Mouse (Mus musculus) heart, adult 2 months (tissue): ENCODE measurements around the gene Otulinl. TPM values are rescaled to one million over a fixed set of nuclear protein-coding genes. Genes with fewer than 3 reads are reported as not detected.

ENCODE experiments used
- DNase-seq, 2 experiments: peaks; one replicate each; pipeline ENCODE4 v3.0.0; 2021
- H3K27ac ChIP-seq: fragments of 200-600 bp; 2 replicates; pipeline ENCODE4 v1.8.1; 2022
- H3K27me3 ChIP-seq: fragments of 200-500 bp; 2 replicates; pipeline ENCODE4 v1.6.1; 2012; ENCODE audit warnings: mild to moderate bottlenecking, low read length, inconsistent platforms, mixed read lengths; ENCODE audit not compliant: control insufficient read depth, insufficient read depth
- H3K36me3 ChIP-seq: fragments of 200-500 bp; 2 replicates; pipeline ENCODE4 v1.6.1; 2012; ENCODE audit warnings: low read length, inconsistent platforms; ENCODE audit not compliant: control insufficient read depth, insufficient read depth
- H3K4me1 ChIP-seq: fragments of 200-500 bp; 2 replicates; pipeline ENCODE4 v1.6.1; 2011; ENCODE audit warnings: low read length; ENCODE audit not compliant: control insufficient read depth, insufficient read depth
- H3K4me3 ChIP-seq: fragments of 200-600 bp; 2 replicates; pipeline ENCODE4 v1.8.1; 2022
- H3K79me2 ChIP-seq: fragments of 200-500 bp; replicated peaks from 2 replicates; pipeline ENCODE4 v1.6.1; 2012; ENCODE audit warnings: mild to moderate bottlenecking, inconsistent platforms, low read length, moderate library complexity, mixed read lengths; ENCODE audit not compliant: control insufficient read depth, insufficient read depth
- H3K9ac ChIP-seq: fragments of 200-500 bp; 2 replicates; pipeline ENCODE4 v1.6.1; 2012; ENCODE audit warnings: low read depth, mild to moderate bottlenecking, control low read depth, inconsistent platforms, low read length, mixed read lengths
- CTCF ChIP-seq: fragments of 200-600 bp; IDR thresholded peaks from 2 replicates; pipeline ENCODE4 v1.8.1; 2022; ENCODE audit warnings: antibody characterized with exemption, mild to moderate bottlenecking, moderate library complexity
- EP300 ChIP-seq: fragments of 200-500 bp; IDR thresholded peaks from 2 replicates; pipeline ENCODE4 v1.6.1; 2011; ENCODE audit warnings: low read depth, low read length, control low read depth; ENCODE audit not compliant: insufficient read depth
- POLR2A ChIP-seq: fragments of 200-500 bp; IDR thresholded peaks from 2 replicates; pipeline ENCODE4 v1.6.1; 2011; ENCODE audit warnings: mild to moderate bottlenecking, low read depth, low read length, control low read depth; ENCODE audit not compliant: insufficient read depth
- WGBS: fragments of 180-500 bp; shearing (Covaris S2); methylation state at CpG from one replicate; pipeline ENCODE4 v1.1.7; 2018; 5-methylcytosine and 5-hydroxymethylcytosine counted together
- intact Hi-C: fragments of 180-260 bp; cut with DNase I; formaldehyde crosslinking; loops from one replicate; pipeline ENCODE4 v1.15.1; 2025
- polyA plus RNA-seq: library from polyadenylated mRNA; depleted of rRNA; stranded (reverse); fragments of >200 nt; gene quantifications from 2 replicates; pipeline ENCODE4 v1.2.3, GENCODE M21; 2012
- total RNA-seq, 2 experiments: library from RNA; stranded (reverse); gene quantifications; 2 replicates each; pipeline ENCODE4 v1.2.3; 2021

The Otulinl gene
- total and polyA plus RNA-seq, 3 experiments: 1.5 to 3.0 (median 1.9) TPM

DNA sequence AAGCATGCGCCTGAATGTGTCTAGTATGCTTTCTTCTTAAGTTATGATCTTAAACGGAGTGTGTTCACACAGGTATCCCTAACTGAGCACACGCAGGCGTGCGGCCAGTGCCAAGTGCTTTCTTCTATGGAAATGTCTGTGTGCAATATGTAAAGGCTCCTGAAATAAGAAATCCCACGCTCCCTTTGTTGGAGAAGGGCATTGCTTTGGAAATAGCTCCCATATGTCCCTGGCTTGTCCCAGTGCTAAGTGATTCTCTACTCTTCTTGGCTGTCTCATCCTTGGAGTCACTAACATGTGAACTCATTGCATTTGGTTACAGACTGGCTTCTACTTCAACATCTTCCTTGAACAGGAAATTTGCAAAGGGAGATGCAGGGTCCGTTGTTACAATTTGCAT lies 3.4 kb upstream of the Otulinl start:
- no peak overlapping the region for H3K27ac ChIP-seq

GRCm38 (mm10) chr15:27683206-27683605 lies 1.8 kb upstream of the Otulinl start:
- Histone ChIP-seq H3K4me3 (no peak overlapping the region), H3K79me2 (no peaks in the 10 kb centered on the region), H3K4me1 (peaks cover 4% of the 10 kb centered on the region), H3K36me3 (no peaks in the 10 kb centered on the region), H3K27ac (no peak overlapping the region), H3K9ac (no peak overlapping the region), H3K27me3 (peaks cover 2% of the 10 kb centered on the region)
- TF ChIP-seq EP300 (no peak), POLR2A (no peak), CTCF (no peak)
- no peak for DNase-seq
- intact Hi-C loops: no loop called here
- 95% methylated on average over 1 of the region's 1 CpGs for WGBS

More for the DNA sequence above, 3.4 kb upstream of the Otulinl start:
- H3K36me3 ChIP-seq: no peaks in the 10 kb centered on the region
- H3K9ac ChIP-seq: no peak overlapping the region
- no peak overlapping the region for H3K4me3 ChIP-seq
- peaks cover 4% of the 10 kb centered on the region for H3K4me1 ChIP-seq
- H3K79me2 ChIP-seq: no peaks in the 10 kb centered on the region
- peaks cover 2% of the 10 kb centered on the region for H3K27me3 ChIP-seq
- DNase-seq: no peak
- no peak for TF ChIP-seq POLR2A
- TF ChIP-seq CTCF: no peak
- no peak for TF ChIP-seq EP300
- 79% methylated on average over 7 of the region's 7 CpGs for WGBS
- intact Hi-C loops: no loop called here

DNA sequence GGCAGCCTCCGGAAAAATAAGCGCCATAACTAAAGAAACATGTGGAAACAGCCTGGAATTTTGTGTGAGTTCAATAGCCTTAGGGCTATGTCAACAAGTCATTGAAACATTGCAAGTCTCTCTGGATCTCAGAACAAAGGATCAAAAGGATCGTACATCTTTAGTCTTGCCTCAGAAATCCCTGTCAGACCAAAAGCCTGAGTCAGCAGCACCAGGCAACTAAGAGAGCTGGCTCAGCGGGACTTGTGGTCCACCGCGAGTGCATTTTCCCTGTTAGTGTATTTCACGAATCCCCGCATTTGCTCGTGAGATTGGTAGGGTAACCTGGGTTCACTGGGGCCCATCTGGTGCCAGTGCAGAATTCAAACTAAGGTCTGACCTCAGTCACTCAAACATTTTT lies 1.2 kb upstream of the Otulinl start:
- Histone ChIP-seq H3K36me3 (no peaks in the 10 kb centered on the region), H3K79me2 (no peaks in the 10 kb centered on the region), H3K27ac (no peak overlapping the region), H3K27me3 (peaks cover 2% of the 10 kb centered on the region), H3K9ac (no peak overlapping the region), H3K4me3 (no peak overlapping the region), H3K4me1 (peaks cover 2% of the 10 kb centered on the region)
- DNase-seq: no peak
- TF ChIP-seq POLR2A (no peak), CTCF (no peak), EP300 (no peak)
- intact Hi-C loops: no loop called here
- 72% methylated on average over 9 of the region's 9 CpGs for WGBS

DNA sequence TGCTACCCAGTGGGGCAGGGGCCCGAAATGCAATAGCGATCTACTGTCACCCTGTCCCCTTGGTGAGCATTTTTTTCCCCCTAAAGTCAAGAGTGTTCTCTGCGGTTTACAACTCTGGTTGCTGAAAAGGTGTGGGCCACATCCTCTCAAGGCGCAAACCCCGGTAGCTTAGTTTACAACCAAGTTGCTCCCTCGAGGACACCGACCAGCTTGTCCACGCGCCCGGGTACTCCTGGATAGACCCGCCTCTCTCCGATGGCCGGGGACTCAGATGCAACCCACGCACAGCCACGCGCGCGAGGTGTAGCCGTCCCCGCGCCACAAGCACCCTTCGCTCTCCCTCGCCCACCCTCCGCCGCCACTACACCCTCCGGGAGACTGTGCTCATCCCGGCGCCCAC lies 382 bp downstream of the Otulinl start:
- intact Hi-C loops: no loop called here
- no peak for DNase-seq
- no peaks in the 10 kb centered on the region for H3K79me2 ChIP-seq
- H3K4me3 ChIP-seq: peak overlapping the region; percentile 62
- H3K27me3 ChIP-seq: peaks cover 2% of the 10 kb centered on the region
- H3K9ac ChIP-seq: peak overlapping the region; percentile 71
- peak overlapping the region; percentile 49 for H3K27ac ChIP-seq
- TF ChIP-seq EP300 (no peak), CTCF (no peak), POLR2A (no peak)
- peaks cover 2% of the 10 kb centered on the region for H3K4me1 ChIP-seq
- H3K36me3 ChIP-seq: no peaks in the 10 kb centered on the region
- 3% methylated on average over 28 of the region's 28 CpGs for WGBS

DNA sequence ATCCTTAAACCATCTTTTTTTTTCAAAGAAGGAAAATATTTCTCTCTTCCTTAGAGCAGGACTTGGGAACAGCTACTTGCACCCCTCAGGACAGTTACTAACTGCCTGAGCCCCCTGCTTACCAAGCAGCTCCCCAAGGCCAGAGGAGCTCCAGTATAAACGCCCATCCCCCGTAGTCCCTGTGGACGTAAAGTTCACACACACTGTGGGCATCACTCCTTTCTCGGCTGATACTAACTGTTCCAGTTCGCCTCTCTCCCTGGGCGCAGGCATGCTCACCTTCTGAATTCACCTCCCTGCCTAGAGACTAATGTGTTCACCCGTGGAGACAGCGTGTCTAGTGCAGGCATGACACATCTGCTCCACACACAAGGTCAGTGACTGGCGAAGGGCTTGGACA lies 2.9 kb downstream of the Otulinl start:
- intact Hi-C loops: no loop called here
- no peak for TF ChIP-seq CTCF
- TF ChIP-seq POLR2A: no peak
- TF ChIP-seq EP300: no peak
- no peak overlapping the region for H3K4me3 ChIP-seq
- H3K79me2 ChIP-seq: no peaks in the 10 kb centered on the region
- H3K27ac ChIP-seq: no peak overlapping the region
- H3K36me3 ChIP-seq: no peaks in the 10 kb centered on the region
- WGBS: 81% methylated on average over 9 of the region's 9 CpGs
- peaks cover 2% of the 10 kb centered on the region for H3K27me3 ChIP-seq
- DNase-seq: no peak
- no peak overlapping the region for H3K9ac ChIP-seq
- peaks cover 2% of the 10 kb centered on the region for H3K4me1 ChIP-seq

DNA sequence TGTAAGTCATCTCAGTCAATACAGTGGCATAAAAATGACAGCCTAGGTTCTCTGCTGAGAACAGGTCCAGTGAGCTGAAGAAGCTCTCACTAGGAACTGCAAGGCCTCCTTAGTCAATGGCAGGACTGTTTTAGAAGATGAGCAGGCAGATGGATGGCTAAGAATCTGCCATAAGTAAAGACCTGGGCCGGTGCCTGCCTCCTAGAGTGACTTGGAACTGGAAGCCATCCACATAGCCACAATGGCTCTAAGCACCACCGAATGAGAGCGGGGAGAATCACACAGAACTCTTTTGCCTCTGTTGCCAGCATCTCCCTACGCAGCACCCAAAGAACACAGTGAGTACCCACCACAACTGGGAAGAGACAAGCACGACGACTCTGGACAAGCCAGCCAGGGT lies 3.6 kb downstream of the Otulinl start:
- intact Hi-C loops: no loop called here
- TF ChIP-seq POLR2A (no peak), CTCF (no peak), EP300 (no peak)
- Histone ChIP-seq H3K4me3 (no peak overlapping the region), H3K79me2 (no peaks in the 10 kb centered on the region), H3K4me1 (peaks cover 2% of the 10 kb centered on the region), H3K9ac (no peak overlapping the region), H3K27ac (no peak overlapping the region), H3K27me3 (peaks cover 2% of the 10 kb centered on the region), H3K36me3 (no peaks in the 10 kb centered on the region)
- DNase-seq: no peak
- 93% methylated on average over 6 of the region's 6 CpGs for WGBS
